Mouse (Mus musculus): ENCODE data around the gene Abcd2.

DNA sequence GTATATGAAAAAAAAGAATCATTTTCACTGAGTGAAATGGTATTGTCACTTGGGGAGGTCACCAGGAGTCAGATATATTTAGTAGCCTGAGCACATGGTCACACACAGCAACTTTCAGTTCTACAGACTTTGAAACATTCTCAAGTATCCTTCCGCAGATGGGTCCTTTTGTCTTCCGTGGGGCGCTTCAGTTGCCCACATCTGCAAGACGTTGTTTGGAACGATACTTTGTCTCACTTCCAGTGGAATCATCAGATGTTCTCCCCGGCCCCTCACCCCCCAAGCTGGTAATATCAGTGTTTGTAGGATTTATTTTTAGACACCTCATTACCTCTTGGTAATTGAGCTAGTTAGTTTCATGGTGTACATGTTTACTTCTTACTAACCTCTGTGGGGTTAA is 5.2 kb downstream of the Abcd2 start:
- TF ChIP-seq POLR2A (IDR thresholded peaks at IDR 0.05; ENCODE audit: extremely low read depth, insufficient read depth, low read length) (no peak), CTCF (IDR thresholded peaks at IDR 0.05; ENCODE audit: extremely low read depth, insufficient read depth, low read length) (no peak)

All from cortical plate, adult 2 months (tissue).